Mouse (Mus musculus): ENCODE measurements around the gene Srsf10.

Srsf10 gene

DNA sequence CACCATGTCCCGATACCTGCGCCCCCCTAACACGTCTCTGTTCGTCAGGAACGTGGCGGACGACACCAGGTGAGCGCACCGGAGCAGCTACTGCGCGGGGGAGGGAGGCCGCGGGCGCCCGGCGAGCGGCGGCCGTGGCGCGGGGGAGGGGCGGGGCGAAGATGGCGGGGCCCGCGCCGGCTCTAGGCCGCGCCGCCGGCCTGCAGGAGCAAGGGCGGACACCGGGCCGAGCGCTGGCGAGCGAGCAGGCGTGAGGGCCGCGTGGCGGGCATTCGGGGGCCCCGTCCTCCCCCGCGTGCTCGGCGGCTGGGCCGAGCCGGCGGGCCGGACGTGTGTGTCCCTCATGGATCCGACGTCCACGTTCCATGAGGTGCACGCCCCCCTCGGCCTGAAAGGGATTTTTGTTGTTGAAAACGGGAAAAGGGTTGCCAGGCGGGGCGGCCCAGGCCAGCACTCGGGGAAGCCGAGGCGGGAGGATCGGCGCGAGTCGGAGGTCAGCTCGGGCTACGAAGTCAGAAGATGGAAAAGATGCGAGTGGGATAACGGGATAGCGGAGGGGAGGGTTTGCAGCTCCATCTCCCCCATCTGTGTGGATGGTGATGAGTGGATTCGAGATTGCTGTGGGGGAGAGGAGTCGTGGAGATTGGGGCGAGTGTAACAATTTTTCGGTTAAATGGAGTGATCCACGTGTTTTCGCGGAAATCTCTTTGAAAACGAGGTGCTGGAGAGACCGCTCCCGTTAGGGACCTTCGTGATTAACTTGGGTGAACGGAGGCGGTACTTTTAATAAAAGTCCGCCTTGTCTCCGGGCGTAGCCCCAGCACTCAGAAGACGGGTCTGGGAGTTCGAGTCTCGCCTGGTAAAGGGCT is 910 bp downstream of the Srsf10 start:
- peak; percentile 58 for DNase-seq (ENCODE audit: low read depth)

DNA sequence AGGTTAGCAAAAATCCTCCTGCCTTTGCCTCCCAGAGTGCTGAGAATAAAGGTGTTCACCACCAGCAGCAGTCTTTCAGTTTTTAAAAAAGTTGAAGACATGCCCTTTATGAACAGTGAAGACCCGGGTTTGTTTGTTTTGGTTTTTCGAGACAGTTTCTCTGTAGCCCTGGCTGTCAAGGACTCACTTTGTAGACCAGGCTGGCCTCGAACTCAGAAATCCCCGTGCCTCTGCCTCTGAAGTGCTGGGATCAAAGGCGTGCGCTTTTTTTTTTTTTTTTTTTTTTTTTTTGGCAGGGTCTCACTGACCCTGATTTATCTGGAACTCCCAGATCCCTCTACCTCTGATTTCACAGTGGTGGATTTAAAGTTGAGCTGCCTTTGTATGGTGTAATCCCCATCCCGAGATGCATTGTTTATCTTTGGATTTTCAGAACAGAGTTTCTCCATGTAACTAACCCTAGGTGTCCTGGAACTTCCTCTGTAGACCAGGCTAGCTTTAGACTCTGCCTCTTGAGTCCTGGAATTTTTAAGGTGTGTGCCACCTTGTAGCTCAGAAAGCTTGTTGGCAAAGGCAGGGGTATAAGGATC is 2.1 kb downstream of the Srsf10 start:
- DNase-seq (ENCODE audit: low read depth): peak; percentile 29

DNA sequence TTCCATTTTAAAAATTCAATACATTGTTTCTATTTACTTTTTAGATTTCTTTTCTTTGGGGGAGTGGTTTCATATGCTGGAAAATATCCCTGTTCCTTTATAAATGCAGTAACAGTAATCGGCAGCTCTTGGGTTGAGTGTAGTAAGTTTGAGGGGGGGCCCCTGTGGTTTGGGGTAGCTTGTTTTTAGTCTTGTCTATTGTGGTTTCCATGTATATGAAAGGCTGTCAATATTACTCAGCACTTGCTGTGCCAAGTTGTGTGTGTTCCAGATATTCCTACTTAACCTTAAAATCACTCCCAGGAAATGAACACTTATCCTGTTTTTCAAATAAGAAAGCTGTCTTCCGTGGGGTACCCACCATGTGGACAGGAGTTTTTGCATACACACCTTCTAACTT is 13.4 kb downstream of the Srsf10 start:
- peak; percentile 49 for DNase-seq (ENCODE audit: low read depth)

DNA sequence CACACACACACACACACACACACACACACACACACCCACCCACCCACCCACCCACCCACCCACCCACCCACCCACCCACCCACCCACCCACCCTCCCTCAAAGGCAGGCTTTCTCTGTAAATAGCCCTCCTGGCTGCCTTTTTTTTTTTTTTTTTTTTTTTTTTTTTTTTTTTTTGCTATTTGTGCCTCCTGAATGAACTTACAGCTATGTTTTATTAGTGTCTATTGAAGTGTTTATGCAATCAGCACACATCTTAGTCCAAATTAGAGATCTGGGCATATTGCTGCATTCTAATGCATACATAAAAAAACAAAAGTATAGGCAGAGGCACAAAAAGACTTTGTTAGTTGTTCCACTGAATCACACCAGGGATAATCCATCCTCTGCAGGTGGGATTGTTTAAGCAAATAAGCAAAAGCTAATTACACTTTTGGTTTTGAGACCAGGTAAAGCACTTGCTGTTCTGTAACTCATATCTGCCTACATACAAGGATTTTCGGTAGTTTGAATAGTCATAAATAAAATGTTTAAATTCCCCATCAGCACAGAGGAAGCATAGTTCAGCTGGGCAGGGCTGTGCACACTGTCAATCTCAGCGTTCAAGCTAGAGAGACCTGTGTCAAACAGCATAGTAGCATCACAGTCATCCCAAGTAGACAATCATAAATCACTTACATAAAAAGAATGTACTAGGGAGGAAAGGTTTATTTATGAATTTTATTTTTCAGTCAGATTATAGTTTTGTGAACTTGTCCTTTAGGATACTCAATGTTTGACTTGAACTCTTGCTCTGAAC is 14.9 kb downstream of the Srsf10 start:
- DNase-seq (ENCODE audit: low read depth): no peak

DNA sequence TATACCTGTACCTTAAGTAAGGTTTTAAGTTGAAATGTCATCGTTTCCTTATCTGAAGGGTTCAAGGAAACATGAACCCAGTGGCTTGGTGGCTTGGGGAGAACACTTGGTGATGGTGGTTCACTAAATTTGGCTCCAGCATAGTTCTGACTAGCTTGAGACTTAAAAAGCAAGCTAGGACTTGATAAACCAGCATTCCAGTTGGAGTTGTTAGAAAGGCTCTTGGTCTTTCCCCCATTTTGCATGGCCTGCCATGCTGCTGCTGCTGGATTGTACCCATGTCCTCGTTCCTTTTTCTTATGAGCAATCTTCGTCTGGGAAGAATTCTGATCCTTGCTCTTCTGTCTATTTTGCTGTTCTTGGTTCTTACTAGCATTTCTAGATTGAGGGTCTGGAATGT is 16.5 kb downstream of the Srsf10 start:
- DNase-seq (ENCODE audit: low read depth): no peak

DNA sequence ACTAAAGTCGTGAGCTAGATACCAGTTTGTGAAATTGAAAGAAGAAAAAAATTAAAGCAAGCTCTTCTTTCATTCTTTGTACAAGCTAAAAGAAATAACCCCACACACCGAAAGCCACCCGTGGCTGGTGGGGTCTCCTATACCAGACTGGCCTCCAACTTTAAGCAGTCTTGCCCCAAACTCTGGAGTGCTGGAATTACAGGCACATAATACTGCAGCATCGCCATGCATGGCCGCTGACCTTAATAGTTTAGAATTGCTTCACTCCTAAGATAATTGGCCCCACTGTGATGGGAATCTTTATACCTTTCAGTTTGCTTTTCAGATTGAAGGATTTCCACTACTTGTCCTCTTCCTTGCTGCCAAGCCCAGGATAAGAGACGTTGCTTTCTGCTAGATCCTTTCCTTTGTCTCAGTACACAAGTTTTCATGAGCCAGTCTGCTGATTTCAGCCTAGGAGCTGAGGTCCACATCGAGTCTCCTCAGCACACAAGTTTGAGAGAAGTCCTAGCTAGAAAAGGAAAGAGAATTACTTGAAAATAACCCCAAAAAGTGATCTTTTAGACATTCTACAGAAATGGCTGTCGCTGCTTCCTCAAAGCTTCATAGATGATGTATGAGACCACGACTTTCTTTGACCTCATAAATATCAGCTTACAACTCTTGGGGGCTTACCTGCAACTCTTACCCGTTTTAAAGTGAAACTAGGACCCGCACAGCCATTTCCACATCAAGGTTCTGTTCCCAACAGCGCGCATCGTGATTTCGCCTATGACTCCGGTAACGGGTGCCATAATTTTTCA is 17.2 kb downstream of the Srsf10 start:
- no peak for DNase-seq (ENCODE audit: low read depth)

DNA sequence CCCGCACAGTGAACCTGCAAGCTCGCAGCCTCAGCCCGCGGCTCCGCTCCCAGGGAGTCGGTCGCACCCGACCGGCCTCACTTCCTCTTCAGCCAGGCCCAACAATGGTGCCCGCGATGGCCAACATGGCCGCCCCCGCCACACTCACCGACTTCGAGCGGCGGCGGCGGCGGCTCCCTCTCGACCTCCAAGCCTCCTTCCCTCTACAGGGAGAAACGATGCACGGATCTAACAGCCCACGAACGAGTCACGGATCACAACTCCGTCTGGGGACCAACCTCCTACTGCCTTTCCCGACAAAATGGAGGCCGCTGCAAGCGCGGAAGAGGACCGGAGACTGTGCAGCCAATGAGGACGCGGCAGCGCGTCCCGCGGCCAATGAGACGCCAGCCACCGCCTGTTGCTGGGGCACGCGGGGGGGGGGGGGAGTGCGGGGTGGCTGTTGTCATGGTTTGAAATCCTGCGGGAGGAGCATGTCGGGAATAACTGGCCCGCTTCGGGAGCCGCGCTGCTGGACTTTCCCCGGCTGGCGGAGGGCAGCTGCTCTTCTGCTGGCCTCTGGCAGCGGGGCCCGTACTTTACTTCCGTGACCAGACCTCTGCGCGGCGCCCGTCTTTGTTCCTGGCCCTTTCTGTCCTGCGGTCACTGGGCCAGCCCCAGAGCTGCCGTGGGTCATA is 18.1 kb downstream of the Srsf10 start, which contains the start of gene Pnrc2:
Gene Pnrc2, minus strand, starts transcription at position 325 of the 677 bp plus-strand sequence.
- peak; percentile 94 for DNase-seq (ENCODE audit: low read depth)

DNA sequence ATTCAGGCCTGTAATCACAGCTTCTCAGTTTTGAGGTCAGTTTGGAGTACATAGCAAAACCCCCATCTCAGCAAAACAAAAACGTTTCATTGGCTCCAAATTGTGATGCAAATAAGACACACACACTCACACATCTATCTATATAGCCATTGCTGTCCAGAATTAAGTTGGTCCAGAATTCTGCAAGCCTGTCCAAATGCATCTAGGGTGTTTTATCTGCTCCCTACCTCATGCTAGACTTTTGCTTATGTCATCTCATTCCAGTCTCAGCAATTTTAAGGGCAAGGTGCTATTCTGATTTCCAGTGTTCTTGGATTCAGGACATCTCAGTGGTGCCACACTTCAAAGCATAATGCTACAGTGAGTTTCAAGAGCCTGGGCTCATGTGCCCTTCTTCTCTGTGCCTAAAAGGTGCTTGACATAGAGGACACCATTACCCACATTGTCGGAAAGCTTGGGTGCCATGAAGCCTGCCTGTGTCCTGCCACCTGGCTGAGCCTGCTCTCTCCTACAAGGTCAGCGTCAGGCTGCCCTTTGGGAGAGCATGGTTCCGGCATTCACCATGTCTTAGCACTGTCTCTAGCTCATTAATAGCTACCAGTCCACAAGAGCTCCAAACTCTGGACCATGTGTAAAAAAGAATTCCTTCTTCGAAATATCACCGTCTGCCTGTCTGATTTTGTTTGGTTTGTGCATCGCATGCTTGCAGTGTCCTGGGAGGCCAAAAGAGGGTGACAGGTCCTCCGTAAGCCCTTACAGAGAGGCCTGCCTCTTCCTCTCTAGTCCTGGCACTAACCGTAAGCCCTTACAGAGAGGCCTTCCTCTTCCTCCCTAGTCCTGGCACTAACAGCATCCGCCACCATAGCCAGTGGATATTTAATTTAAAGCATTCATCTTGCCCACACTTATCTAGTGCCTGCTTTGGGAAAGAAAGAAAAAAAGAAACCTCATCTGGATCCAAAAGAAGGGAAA is 19.3 kb downstream of the Srsf10 start:
- DNase-seq (ENCODE audit: low read depth): peak; percentile 41

DNA sequence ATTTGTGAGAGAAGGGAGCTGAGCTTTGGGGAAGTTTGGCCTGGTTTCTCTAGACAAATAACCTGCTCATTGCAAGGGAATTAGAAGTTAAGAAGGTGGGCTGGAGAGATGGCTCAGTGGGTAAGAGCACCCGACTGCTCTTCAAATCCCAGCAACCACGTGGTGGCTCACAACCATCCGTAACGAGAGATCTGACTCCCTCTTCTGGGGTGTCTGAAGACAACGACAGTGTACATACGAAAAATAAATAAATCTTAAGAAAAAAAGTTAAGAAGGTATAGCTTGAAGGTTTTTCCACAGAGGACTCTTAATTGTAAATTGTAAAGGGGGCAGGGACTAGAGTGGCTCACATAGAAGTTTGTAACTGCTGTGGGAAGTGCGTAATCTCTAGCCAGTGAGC is 20.0 kb downstream of the Srsf10 start:
- DNase-seq (ENCODE audit: low read depth): peak; percentile 60

DNA sequence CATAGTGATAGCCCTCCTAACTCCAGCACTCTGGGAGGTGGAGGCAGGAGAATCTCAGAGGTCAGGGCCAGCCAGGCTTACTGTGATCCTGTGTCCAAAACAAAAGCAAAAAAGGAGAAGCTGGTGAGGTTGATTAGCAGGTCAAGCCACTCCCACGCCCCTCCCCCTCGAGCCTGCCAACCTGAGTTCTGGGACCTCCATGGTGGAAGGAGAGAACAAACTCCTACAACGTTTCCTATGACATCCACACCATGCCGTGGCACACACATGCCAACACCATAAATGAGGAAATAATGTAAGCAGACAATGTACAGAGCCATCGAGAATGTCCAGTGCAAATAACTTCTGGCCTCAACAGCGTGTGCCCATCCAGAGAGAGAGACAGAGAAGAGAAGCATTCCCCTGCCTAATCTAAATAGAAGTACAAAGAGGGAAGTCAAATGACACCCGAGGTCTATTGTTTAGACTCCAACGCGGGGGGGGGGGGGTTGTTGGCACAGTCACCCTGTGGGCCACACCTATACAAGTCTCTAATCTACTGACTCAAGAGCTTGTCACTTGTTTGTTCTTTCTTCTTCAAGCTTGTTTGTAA is 20.5 kb downstream of the Srsf10 start:
- no peak for DNase-seq (ENCODE audit: low read depth)

DNA sequence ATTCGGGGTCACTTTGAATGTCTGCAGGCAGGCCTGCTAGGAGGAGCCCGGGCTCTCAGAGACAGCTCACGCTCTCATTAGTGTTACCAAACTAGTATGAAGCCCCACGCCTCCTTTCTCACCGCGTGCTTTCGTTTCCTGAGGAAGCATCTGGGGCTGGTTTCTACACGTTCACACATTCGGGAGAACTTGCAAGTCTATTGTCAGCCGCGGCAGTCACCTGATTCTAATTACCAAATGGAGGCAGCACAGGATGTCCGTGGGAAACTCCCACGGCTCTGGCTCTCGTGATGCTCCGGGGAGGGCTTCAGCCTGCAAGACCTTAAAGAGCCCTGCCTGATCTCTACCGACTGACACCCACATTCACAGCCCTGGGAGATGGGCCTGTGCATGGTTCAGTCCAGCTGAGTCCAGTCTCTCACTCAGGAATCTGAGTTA is 21.1 kb downstream of the Srsf10 start:
- DNase-seq (ENCODE audit: low read depth): peak; percentile 96

DNA sequence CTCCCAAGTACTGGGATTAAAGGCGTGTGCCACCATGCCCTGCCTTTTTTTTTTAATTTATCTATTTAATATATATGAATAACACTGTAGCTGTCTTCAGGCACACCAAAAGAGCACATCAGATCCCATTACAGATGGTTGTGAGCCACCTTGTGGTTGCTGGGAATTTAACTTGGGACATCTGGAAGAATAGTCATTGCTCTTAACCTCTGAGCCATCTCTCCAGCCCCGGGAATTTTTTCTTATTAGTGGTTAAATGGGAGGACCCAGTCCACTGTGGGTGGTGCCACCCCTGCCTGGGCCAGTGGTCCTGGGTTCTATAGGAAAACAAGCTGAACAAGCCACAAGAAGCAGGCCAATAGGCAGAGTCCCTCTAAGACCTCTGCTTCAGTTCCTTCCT is 22.2 kb downstream of the Srsf10 start:
- no peak for DNase-seq (ENCODE audit: low read depth)

DNA sequence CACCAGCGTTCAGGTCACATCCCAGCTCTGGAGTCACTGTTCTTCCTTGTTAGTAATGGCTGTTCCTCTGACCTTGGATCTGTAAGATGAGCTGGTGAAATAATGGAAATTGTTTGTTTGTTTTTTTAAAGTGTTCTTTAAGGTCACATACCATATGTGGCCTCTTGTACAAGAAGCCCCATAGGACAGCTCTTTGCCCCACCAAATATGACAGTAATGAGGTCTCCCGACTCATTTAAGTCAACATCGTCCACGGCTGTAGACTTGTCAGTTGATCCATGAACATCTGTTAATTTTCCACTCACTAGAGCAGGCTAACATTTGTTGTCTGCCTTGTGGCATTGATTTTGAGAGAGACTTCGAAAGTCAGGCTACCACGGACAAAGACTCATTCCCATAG is 23.5 kb downstream of the Srsf10 start:
- DNase-seq (ENCODE audit: low read depth): no peak

DNA sequence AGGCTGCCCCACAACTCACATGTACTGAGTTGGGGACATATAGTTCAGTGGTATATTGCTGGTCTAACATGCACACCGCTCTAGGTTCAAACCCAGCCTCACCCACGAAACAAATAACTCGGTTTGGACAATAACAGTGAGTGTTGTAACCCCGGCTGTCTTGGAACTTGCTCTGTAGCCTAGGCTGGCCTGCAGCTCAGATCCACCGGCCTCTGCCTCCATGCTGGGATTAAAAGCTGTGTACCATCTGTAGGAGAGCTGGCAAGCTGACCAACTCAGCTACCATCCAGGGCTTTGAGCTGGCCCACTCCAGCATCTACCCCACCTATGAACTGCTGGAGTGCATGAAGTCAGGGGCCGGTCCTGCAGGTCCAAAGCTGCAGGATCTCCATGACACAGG is 24.5 kb downstream of the Srsf10 start:
- no peak for DNase-seq (ENCODE audit: low read depth)

DNA sequence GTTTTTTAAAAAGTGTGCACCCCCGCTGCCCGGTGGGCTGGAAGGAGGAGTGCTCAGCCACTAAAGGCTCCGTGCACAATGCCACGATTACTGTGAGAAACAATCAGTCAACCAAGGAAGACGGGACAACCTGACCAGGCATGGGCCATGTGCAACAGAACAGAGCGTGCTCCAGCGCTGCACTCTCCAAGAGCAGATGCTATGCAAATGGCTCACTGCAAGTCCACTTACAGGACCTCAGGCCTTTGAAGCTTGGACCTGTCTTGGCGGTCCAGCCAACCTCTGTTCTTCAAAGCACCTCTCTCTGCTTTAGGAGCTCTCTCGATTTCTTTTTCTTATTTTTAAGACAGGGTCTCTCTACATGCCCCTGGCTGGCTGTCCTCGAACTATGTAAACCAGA is 25.0 kb downstream of the Srsf10 start:
- no peak for DNase-seq (ENCODE audit: low read depth)

DNA sequence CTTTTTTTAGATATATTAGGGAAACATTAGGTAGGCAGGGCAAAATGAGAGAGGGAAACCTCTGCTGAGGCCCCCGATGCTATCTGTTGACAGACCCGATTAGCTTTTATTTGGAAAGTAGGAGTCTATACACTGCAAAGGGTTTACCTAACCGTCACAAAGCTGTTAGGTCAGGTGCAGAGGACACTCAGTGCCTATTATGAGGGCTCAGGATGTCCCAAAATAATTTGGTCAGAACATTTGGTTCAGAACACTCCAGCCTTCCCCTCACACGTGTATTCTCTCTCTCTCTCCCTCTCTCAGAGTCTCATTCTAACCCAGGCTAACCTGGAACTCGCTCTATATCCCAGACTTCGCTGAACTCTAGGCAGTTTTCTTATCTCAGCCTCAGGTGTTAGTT is 26.5 kb downstream of the Srsf10 start:
- no peak for DNase-seq (ENCODE audit: low read depth)

DNA sequence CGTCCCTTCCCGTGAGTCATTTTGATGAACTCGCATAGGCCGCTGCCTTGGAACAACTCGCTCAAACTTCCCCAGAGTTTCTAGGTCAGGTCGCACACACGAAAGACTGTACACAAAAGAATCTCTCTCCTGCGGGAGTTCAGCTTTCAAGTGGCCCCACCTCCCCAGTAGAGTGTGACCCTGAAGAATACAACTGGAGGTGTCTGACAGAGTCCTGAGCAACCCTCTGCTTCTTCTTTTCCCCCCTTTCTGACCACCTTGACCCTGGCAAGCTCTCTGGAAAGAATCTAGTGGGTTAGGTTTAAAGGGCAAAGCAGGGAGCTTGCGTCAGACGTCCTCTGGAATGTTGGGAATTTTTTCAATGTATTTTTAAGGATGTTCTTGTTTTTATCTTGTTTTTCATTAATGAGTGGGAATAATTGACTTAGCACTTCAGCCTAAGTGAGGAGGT is 27.9 kb downstream of the Srsf10 start:
- no peak for DNase-seq (ENCODE audit: low read depth)

DNA sequence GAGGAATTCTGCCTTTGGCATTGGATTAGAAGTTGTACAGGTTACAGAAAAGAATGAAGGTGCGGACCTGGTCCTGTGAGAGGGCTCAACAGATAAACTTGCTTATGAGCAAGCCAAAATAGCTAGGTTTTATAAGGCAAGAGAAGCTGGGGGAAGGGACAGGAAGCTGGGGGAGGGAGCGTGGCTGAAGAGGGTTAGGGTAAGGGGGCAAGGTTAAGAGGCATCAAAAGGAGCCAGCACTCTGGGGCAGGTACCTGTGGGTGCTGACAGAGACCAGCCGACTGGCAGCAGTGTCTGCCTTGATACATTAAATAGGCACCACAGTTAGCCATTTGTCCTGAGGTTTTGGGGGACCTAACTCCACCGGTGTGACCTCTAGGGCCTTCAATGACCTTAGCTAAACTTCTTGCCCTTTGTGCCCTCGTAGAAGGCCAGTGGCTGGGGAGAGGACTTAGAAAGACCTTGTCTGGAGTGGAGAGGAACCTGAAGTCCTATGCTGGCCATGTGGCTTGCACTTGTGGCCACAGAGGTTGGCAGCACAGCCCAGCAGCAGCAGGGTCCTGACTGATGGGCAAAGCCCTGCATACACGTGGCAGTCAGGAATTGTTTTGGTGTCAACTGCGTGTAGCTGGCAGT is 28.5 kb downstream of the Srsf10 start:
- peak; percentile 62 for DNase-seq (ENCODE audit: low read depth)

DNA sequence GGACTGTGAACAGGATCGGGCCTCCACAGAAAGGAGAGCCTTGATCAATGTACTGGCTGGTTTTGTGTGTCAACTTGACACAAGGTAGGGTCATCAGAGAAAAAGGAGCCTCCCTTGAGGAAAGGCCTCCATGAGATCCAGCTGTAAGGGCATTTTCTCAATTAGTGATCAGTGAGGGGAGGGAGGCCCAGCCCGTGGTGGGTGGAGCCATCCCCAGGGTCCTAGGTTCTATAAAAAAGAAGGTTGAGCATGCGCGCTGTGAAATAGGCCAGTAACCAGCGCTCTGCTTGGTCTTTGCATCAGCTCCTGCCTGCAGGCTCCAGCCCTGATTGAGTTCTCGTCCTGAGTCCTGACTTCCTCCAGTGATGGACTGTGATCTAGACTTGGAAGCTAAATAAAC is 29.0 kb downstream of the Srsf10 start:
- DNase-seq (ENCODE audit: low read depth): peak; percentile 14

All from naive thymus-derived CD4-positive, alpha-beta T cell, adult 2 months (primary cell).